Mouse (Mus musculus): ENCODE data around the gene Endov. TPM values are rescaled to one million over a fixed set of nuclear protein-coding genes. Genes with fewer than 3 reads are reported as not detected.

The Endov gene
- polyA plus RNA-seq, 1 experiment: 2.5 TPM

DNA sequence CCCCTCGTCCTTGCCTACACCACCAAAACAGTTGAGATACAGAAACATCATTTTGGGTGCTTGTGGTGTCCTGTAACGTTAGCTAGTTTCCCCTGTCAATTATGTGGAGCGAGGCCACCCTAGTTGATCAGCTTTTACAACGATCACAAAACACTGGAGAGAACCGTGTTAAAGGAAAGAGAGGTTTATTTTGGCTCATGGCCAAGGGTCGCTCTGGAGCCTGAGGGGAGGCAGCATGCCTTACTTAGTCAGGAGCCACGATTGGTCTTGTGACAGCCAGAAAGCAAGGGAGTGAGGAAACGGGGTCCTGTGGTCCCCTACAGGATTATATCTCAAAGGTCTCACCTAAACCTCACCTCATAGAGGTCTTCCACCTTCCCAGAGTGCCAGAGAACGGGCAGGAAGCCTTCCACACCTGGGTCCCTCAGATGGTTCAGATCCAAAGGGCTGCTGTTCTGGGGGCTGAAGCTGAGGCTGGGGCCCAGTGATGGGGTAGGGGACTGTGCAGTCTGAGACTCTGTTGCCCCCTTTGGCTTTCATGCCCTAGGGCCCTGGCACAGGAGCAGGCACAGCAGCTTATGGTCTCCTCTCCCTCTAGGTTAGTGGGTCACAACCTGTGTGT, 22.0 kb downstream of the Endov start:
- no peaks in the 10 kb centered on the region for H3K4me1 ChIP-seq (ENCODE audit: control insufficient read depth, insufficient read depth, insufficient read length, low read length)
- H3K27ac ChIP-seq (replicated peaks; ENCODE audit: low read depth, low read length): no peak overlapping the region
- H3K4me3 ChIP-seq (ENCODE audit: insufficient read depth, low read depth, low read length): no peak overlapping the region

DNA sequence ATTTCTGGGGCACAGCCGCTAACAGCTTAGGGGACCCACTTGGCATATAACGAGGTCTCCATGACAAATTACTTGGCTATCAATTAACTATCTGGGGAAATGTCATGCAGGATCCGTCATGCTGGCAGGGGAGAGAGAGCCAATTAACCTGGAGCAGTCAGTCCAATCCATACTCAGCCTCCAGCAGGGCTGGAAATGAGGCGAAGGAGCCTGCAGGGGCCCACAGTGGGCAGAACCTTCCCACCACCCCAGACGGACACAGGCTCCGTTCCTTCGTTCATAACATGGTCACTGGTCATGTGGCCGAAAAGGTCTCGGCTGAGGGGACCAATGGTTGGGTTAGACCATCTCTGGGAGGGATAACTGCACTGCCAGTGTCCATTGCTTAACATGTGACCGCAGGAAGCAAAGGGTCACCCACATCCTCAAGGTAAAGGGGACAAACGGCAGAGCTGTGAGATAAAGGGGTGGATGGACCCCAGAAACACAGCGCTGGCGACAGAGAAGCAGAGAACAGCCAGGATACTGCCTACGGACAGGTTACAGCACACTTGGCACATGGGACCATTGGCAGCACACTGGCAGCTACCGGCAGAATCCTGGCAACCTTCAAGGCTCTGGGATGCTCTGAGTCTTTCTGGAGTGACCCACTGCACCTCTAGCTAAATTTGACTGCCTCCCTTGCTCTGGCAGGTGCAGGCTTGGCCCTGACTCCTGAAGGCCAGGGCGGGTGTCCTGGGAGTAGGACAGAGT, 23.1 kb downstream of the Endov start:
- no peak overlapping the region for H3K27ac ChIP-seq (replicated peaks; ENCODE audit: low read depth, low read length)

DNA sequence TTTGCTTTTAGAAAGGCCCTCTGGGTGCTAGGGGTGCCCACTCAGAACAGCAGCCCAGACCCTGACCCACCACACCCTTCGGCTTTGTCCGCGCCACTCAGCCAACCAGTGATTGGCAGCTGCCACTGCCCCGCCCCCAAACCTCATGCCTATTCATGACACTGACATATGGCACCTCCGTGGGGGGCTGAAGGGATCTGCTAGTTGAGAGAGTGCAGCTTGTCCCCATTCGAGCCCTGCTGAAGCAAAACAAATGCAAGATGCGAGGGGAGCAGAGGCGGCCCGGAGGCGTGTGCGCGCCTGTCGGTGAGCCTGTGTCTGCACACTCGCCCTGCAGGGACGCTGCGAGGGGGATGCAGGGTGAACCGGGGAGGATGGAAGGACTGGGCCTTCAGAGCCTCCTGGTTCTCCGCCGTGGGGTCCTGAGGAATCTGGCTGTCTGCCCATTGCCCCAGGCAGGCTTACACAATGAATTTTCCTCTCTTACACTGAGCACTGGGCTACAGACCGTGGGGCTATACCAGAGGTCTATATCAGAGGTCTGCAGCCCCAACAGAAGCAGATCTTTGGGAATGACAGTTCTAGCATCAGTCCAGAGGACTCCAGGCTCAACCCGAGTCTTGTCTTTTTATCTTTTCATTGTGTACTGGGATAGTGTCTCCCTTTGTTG, 24.0 kb downstream of the Endov start:
- Histone ChIP-seq H3K4me1 (ENCODE audit: control insufficient read depth, insufficient read depth, insufficient read length, low read length) (no peaks in the 10 kb centered on the region), H3K4me3 (ENCODE audit: insufficient read depth, low read depth, low read length) (no peak overlapping the region), H3K27ac (replicated peaks; ENCODE audit: low read depth, low read length) (no peak overlapping the region)

More for the DNA sequence above, 23.1 kb downstream of the Endov start:
- Histone ChIP-seq H3K4me1 (ENCODE audit: control insufficient read depth, insufficient read depth, insufficient read length, low read length) (no peaks in the 10 kb centered on the region), H3K4me3 (ENCODE audit: insufficient read depth, low read depth, low read length) (no peak overlapping the region)

DNA sequence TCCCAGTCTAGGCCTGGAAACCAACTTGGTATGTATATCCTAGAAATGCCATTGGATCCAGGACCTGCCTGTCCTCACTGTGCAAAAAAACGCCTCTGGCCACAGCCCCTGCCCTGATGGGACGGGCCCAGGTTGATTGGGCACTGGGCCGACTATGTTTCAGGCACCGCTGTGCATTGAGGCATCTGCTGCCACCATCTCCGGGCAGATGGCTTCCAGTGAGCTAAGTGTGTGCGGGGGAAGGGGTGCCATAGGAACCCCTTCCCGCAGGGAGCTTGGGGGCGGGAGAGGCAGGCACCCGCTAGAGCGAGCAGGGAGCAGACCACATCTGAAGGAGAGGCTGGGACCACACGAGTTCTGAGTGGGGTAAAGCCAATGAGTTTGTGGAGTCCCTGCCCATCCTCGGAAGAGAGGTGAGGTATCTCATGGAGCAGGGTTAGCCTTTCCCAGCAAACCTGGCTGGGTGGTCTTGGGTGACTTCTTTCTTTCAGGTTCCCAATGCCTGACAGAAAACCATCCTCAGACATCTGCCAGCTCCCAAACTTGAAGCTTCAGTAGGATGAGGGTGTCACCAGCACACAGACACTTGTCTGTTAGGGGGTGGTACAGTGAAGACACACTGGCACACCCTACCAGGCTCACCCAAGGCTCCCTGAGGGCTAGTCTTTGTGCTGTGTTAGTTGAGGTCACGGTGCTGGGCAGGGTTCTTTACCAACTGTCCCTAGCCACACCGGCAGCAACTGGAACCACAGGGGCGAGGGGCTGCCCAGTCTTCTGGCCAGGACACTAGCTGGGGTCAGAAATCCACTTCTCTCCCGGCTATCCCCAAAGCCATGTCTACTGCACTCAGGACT, 24.9 kb downstream of the Endov start:
- no peak overlapping the region for H3K27ac ChIP-seq (replicated peaks; ENCODE audit: low read depth, low read length)
- no peaks in the 10 kb centered on the region for H3K4me1 ChIP-seq (ENCODE audit: control insufficient read depth, insufficient read depth, insufficient read length, low read length)
- no peak overlapping the region for H3K4me3 ChIP-seq (ENCODE audit: insufficient read depth, low read depth, low read length)

DNA sequence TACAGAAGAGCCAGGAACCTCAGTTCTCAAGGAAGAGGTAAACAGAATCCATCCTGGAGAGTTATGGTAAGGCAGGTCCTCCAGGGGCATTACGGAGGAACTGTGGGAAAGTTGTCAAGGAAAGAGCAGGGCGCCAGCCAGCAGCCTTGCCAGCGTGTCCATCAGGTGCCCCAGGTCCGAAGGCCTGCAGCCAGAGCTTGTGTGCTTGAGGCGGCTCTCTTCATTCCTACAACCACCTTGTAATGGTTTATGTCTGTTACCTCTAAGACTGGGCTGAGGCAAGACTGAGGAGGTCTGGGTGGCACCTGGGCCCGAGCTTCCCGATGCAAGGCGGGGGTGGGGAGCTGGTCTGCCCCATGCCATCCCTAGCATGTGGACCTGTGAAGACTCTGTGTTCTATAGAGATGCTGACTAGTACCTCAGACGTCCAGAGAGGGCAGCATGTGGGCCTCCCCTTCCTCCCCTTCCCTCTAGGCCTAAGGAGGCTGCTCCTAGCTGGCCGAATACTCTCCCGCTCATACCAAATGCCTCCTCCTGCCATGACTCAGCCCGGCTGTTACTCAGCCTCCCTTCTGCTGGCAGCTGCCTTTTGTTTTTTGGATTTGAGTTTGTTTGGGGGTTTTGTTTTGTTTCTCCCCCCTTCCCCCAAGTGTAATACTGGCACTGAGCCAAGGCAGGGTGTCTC, 25.7 kb downstream of the Endov start:
- H3K4me3 ChIP-seq (ENCODE audit: insufficient read depth, low read depth, low read length): no peak overlapping the region
- no peaks in the 10 kb centered on the region for H3K4me1 ChIP-seq (ENCODE audit: control insufficient read depth, insufficient read depth, insufficient read length, low read length)
- no peak overlapping the region for H3K27ac ChIP-seq (replicated peaks; ENCODE audit: low read depth, low read length)

DNA sequence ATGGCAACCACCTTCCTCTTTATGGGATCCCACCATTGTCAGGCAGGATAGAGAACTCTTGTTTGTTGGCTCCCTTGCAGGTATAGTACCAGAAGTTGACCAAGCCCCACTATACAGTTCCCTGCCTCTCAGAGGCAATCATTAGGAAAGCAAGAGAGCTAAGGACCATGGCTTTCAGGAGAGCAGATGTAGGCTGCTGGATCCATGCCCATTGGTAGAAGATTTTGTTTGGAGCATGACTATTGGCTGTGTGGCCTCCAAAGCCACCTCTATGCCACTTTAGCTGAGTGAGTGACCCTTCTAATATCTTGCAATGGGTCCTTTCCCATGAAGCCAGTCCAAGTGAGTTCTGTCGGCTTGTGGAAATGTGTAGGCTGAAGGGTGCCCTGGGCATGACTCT, 28.2 kb downstream of the Endov start:
- Histone ChIP-seq H3K27ac (replicated peaks; ENCODE audit: low read depth, low read length) (no peak overlapping the region), H3K4me3 (ENCODE audit: insufficient read depth, low read depth, low read length) (no peak overlapping the region), H3K4me1 (ENCODE audit: control insufficient read depth, insufficient read depth, insufficient read length, low read length) (0 out of 2 replicates have a peak, but pooled peaks cover 6% of the 10 kb centered on the region)

DNA sequence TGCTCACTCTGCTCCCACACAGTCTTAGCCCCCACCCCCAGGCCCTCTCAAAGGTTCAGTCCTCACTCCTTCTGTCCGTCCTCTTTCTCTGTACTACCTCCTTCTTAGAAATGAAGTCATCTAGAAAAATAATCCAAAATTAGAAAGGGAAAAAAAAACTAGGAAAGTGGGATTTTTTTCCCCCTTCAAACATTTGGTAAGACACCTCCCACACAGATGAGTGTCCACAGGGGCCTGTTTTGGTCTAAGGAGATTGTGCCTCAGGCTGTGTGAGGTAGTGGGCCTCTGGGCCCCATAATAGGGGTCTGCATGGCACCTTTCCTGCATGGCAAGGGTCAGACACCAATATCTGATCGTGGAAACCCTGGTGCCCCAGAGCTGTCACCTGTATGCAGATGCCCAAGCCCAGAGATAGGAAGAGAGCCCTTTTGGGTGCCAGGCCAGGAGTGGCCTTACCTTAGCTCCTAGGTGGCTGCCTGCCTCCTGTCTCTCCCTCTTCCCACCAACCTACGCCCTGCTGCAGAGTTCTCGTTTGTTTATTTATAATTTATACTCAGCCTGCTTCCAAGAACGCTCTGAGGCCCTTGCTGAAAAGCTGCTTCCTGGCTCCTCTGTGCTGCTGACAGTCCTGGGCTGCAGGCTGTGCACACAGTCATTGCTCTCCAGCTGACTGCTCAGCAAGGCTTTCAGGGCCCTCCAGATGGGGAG, 29.0 kb downstream of the Endov start:
- Histone ChIP-seq H3K4me3 (ENCODE audit: insufficient read depth, low read depth, low read length) (no peak overlapping the region), H3K4me1 (ENCODE audit: control insufficient read depth, insufficient read depth, insufficient read length, low read length) (peaks cover 6% of the 10 kb centered on the region; the same call in 1 of the 2 replicates), H3K27ac (replicated peaks; ENCODE audit: low read depth, low read length) (no peak overlapping the region)

DNA sequence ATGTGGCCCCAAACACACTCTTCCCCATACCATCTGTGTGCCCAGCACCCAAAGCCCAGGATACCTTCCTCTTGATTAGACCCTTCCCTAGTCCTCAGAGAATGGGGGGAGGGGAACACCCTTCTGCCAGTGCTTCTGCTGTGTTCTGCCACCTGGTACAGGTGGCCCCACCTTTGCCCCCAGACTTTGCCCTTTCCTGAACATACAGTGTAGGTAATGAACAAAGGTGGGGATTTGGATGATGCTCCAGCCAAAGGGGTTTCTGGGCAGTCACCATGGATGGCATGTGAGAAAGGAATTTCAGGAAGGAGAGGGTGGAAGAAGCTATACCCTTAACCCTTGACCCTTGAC, 29.5 kb downstream of the Endov start:
- H3K4me3 ChIP-seq (ENCODE audit: insufficient read depth, low read depth, low read length): no peak overlapping the region
- no peak overlapping the region for H3K27ac ChIP-seq (replicated peaks; ENCODE audit: low read depth, low read length)
- peaks cover 6% of the 10 kb centered on the region; the same call in 1 of the 2 replicates for H3K4me1 ChIP-seq (ENCODE audit: control insufficient read depth, insufficient read depth, insufficient read length, low read length)

DNA sequence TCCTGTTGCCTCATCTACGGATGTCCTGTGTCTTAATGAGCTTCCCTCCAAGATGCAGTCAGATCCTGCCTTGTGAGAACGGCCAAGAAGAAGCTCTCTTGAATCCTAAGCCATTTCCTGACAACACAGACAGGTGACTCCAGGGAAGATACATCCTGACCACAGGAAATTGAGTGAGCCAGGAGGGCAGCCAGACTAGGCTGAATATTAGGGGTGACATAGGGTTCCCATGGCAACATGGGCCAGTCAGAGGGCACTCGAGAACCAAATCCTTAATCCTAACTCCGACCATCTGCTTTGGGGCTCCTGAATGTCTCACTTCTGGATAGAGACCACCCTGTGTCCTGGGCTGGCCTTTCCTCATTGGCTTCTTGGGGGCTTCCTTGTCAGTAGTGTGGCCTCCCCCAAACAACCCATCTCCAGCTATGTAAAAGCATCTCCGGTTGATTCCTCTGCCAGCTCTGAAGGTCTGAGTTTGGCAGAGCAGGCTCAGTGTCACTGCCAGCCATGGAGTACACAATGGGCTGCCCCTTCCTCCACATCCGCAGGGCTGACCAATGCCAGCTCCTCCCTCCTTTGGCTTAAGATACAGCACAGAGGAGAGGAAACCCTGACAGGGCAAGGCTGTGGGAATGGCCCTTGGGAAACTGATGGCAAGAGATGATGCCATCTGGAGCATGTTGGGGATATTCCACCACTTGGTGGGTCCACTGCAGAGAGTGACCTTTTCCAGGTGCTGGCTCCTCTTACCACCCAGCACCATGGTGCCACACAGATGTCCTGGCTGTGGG, 31.0 kb downstream of the Endov start:
- 0 out of 2 replicates have a peak overlapping the region, but pooled peaks have one; percentile 7 for H3K27ac ChIP-seq (replicated peaks; ENCODE audit: low read depth, low read length)
- peaks cover 6% of the 10 kb centered on the region; the same call in 1 of the 2 replicates for H3K4me1 ChIP-seq (ENCODE audit: control insufficient read depth, insufficient read depth, insufficient read length, low read length)
- H3K4me3 ChIP-seq (ENCODE audit: insufficient read depth, low read depth, low read length): no peak overlapping the region

DNA sequence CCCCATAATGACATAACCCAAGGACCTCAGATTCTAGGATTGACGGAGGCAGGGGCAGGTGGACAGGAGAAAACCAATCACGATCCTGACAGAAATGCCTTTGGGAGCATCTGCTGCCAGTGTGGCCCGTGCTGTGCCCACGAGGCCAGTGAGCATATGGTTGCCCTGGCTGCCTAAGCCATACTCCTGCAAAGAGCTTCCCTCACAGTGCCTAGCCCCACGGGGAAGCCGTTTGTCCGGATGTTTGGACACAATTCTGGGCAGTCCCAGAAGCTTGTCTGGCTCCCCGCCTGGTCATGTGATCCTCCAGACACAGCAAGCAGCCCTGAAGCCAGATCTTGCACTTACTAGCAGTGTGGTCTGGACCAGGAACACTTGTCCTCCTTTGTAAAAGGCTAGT, 31.6 kb downstream of the Endov start:
- no peak overlapping the region for H3K4me3 ChIP-seq (ENCODE audit: insufficient read depth, low read depth, low read length)
- no peak overlapping the region for H3K27ac ChIP-seq (replicated peaks; ENCODE audit: low read depth, low read length)
- peaks cover 6% of the 10 kb centered on the region; the same call in 1 of the 2 replicates for H3K4me1 ChIP-seq (ENCODE audit: control insufficient read depth, insufficient read depth, insufficient read length, low read length)

DNA sequence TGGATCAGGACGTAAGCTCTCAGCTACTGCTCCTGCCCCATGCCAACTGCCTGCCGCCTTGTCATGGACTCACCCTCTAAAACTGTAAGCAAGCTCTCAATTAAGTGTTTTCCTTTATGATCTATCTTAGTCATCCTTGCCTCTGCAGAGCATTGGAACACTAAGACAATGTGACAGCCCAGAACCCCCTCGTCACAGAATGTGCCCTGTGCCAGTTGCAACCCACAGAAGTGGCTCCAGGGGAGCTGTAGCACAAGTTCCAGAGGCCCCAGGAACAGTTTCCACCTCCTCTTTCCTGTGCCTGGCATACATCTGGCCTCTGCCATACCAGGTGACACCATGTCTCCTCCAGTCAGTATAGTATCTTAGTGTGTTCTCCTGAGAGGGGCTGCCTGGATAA, 32.2 kb downstream of the Endov start:
- Histone ChIP-seq H3K4me3 (ENCODE audit: insufficient read depth, low read depth, low read length) (no peak overlapping the region), H3K4me1 (ENCODE audit: control insufficient read depth, insufficient read depth, insufficient read length, low read length) (peaks cover 6% of the 10 kb centered on the region; the same call in 1 of the 2 replicates), H3K27ac (replicated peaks; ENCODE audit: low read depth, low read length) (no peak overlapping the region)

DNA sequence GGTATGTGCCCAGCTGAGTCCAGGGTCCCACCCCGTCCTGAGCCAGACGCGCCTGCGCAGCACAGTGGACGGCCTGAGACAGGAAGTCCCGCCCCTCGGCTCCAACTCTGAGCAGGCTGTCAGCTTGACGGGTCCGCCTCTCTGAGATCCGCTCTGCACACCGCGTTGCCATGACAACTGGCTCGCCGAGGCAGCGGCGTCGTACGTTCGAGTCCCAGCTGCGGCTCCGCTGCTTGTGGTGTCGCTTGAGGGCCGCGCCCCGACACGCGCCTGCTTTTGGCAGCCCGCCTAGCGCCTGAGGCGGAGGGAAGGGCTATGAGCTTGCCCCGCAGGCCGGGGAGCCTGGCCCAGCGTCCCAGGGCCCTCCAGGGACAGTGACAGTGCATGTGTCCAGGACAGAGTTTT, 33.4 kb downstream of the Endov start:
- peaks cover 6% of the 10 kb centered on the region; the same call in 1 of the 2 replicates for H3K4me1 ChIP-seq (ENCODE audit: control insufficient read depth, insufficient read depth, insufficient read length, low read length)
- H3K27ac ChIP-seq (replicated peaks; ENCODE audit: low read depth, low read length): no peak overlapping the region

More for the DNA sequence above, 33.4 kb downstream of the Endov start:
- peak overlapping the region; percentile 54 for H3K4me3 ChIP-seq (ENCODE audit: insufficient read depth, low read depth, low read length)

Measured in brown adipose tissue, adult 24 weeks (tissue).